Mouse (Mus musculus): ENCODE results near the gene Olfr1316. TPM values are rescaled to one million over a fixed set of nuclear protein-coding genes. Genes with fewer than 3 reads are reported as not detected.

Olfr1316 gene
- polyA plus RNA-seq (2015; fragmentation: Illumina TruSeq; extraction: RNeasy Lipid Tissue Mini Kit (QIAGEN cat#74804); ENCODE audit: low read depth, low replicate concordance): not detected

GRCm38 (mm10) chr2:112134877-112135276 lies at the start of gene Olfr1316:
Gene Olfr1316, minus strand, starts transcription at chr2:112134977.

GRCm38 (mm10) chr2:112153898-112154297 lies 19.1 kb upstream of the Olfr1316 start, which contains the start of gene Olfr1318:
Gene Olfr1318, plus strand, starts transcription at chr2:112154198.

GRCm38 (mm10) chr2:112140029-112140428 lies 5.3 kb upstream of the Olfr1316 start, which contains the start of gene Olfr1317:
Gene Olfr1317, plus strand, starts transcription at chr2:112140329.

GRCm38 (mm10) chr2:112115340-112115739 lies 19.4 kb downstream of the Olfr1316 start, which contains the start of gene Olfr1315-ps1:
Gene Olfr1315-ps1, minus strand, starts transcription at chr2:112115440.

GRCm38 (mm10) chr2:112096681-112097080 lies 38.1 kb downstream of the Olfr1316 start, which contains the start of gene Olfr1314:
Gene Olfr1314, minus strand, starts transcription at chr2:112096781.

GRCm38 (mm10) chr2:112077743-112078142 lies 57.0 kb downstream of the Olfr1316 start, which contains the start of gene Olfr1313:
Gene Olfr1313, minus strand, starts transcription at chr2:112077843.

Other genes starting within 250 kb of the Olfr1316 start
- not detected for gene Olfr1306, start 218.7 kb downstream of the Olfr1316 start, polyA plus RNA-seq (2015; fragmentation: Illumina TruSeq; extraction: RNeasy Lipid Tissue Mini Kit (QIAGEN cat#74804); ENCODE audit: low read depth, low replicate concordance)
- gene Olfr1307, start 185.5 kb downstream of the Olfr1316 start, polyA plus RNA-seq (2015; fragmentation: Illumina TruSeq; extraction: RNeasy Lipid Tissue Mini Kit (QIAGEN cat#74804); ENCODE audit: low read depth, low replicate concordance): not detected
- gene Olfr1308, start 170.0 kb downstream of the Olfr1316 start, polyA plus RNA-seq (2015; fragmentation: Illumina TruSeq; extraction: RNeasy Lipid Tissue Mini Kit (QIAGEN cat#74804); ENCODE audit: low read depth, low replicate concordance): not detected
- gene Olfr1309, start 144.7 kb downstream of the Olfr1316 start, polyA plus RNA-seq (2015; fragmentation: Illumina TruSeq; extraction: RNeasy Lipid Tissue Mini Kit (QIAGEN cat#74804); ENCODE audit: low read depth, low replicate concordance): not detected
- not detected for gene Olfr1310, start 122.3 kb downstream of the Olfr1316 start, polyA plus RNA-seq (2015; fragmentation: Illumina TruSeq; extraction: RNeasy Lipid Tissue Mini Kit (QIAGEN cat#74804); ENCODE audit: low read depth, low replicate concordance)
- not detected for gene Olfr1311, start 110.6 kb downstream of the Olfr1316 start, polyA plus RNA-seq (2015; fragmentation: Illumina TruSeq; extraction: RNeasy Lipid Tissue Mini Kit (QIAGEN cat#74804); ENCODE audit: low read depth, low replicate concordance)
- not detected for gene Olfr1312, start 84.7 kb downstream of the Olfr1316 start, polyA plus RNA-seq (2015; fragmentation: Illumina TruSeq; extraction: RNeasy Lipid Tissue Mini Kit (QIAGEN cat#74804); ENCODE audit: low read depth, low replicate concordance)
- gene Olfr1313, start 57.1 kb downstream of the Olfr1316 start, polyA plus RNA-seq (2015; fragmentation: Illumina TruSeq; extraction: RNeasy Lipid Tissue Mini Kit (QIAGEN cat#74804); ENCODE audit: low read depth, low replicate concordance): not detected
- gene Olfr1314, start 38.2 kb downstream of the Olfr1316 start, polyA plus RNA-seq (2015; fragmentation: Illumina TruSeq; extraction: RNeasy Lipid Tissue Mini Kit (QIAGEN cat#74804); ENCODE audit: low read depth, low replicate concordance): not detected
- gene Olfr1315-ps1, start 19.5 kb downstream of the Olfr1316 start, polyA plus RNA-seq (2015; fragmentation: Illumina TruSeq; extraction: RNeasy Lipid Tissue Mini Kit (QIAGEN cat#74804); ENCODE audit: low read depth, low replicate concordance): not detected
- not detected for gene Olfr1317, start 5.4 kb upstream of the Olfr1316 start, polyA plus RNA-seq (2015; fragmentation: Illumina TruSeq; extraction: RNeasy Lipid Tissue Mini Kit (QIAGEN cat#74804); ENCODE audit: low read depth, low replicate concordance)
- gene Olfr1318, start 19.2 kb upstream of the Olfr1316 start, polyA plus RNA-seq (2015; fragmentation: Illumina TruSeq; extraction: RNeasy Lipid Tissue Mini Kit (QIAGEN cat#74804); ENCODE audit: low read depth, low replicate concordance): not detected
- gene Lpcat4, start 104.5 kb upstream of the Olfr1316 start, polyA plus RNA-seq (2015; fragmentation: Illumina TruSeq; extraction: RNeasy Lipid Tissue Mini Kit (QIAGEN cat#74804); ENCODE audit: low read depth, low replicate concordance): 120 TPM
- not detected for gene Nutm1, start 124.3 kb upstream of the Olfr1316 start, polyA plus RNA-seq (2015; fragmentation: Illumina TruSeq; extraction: RNeasy Lipid Tissue Mini Kit (QIAGEN cat#74804); ENCODE audit: low read depth, low replicate concordance)
- 93.6 TPM for gene Nop10, start 126.9 kb upstream of the Olfr1316 start, polyA plus RNA-seq (2015; fragmentation: Illumina TruSeq; extraction: RNeasy Lipid Tissue Mini Kit (QIAGEN cat#74804); ENCODE audit: low read depth, low replicate concordance)
- gene Slc12a6, start 130.8 kb upstream of the Olfr1316 start, polyA plus RNA-seq (2015; fragmentation: Illumina TruSeq; extraction: RNeasy Lipid Tissue Mini Kit (QIAGEN cat#74804); ENCODE audit: low read depth, low replicate concordance): 75.7 TPM
- gene Gm21985, start 131.3 kb upstream of the Olfr1316 start, polyA plus RNA-seq (2015; fragmentation: Illumina TruSeq; extraction: RNeasy Lipid Tissue Mini Kit (QIAGEN cat#74804); ENCODE audit: low read depth, low replicate concordance): 1.1 TPM
- 344 TPM for gene Emc4, start 233.1 kb upstream of the Olfr1316 start, polyA plus RNA-seq (2015; fragmentation: Illumina TruSeq; extraction: RNeasy Lipid Tissue Mini Kit (QIAGEN cat#74804); ENCODE audit: low read depth, low replicate concordance)
- 14.8 TPM for gene Katnbl1, start 244.2 kb upstream of the Olfr1316 start, polyA plus RNA-seq (2015; fragmentation: Illumina TruSeq; extraction: RNeasy Lipid Tissue Mini Kit (QIAGEN cat#74804); ENCODE audit: low read depth, low replicate concordance)